Mouse (Mus musculus): ENCODE data around the gene Ift172. TPM values are rescaled to one million over a fixed set of nuclear protein-coding genes. Genes with fewer than 3 reads are reported as not detected.

The Ift172 gene
- total and polyA plus RNA-seq, 3 experiments = 15.3 to 21.8 TPM; not detected in 1

- H3K9me3 ChIP-seq (replicated peaks; ENCODE audit: insufficient read depth, low read length) = no peaks in the 10 kb centered on the region
- peaks cover 0 to 10% of the 10 kb centered on the region in 2 experiments; a peak in 2 of 4 replicates for H3K36me3 ChIP-seq (ENCODE audit: control insufficient read depth in 1 of 2, insufficient read depth in 2 of 2, low read length in 2 of 2)
- H3K4me3 ChIP-seq (ENCODE audit: control insufficient read depth in 1 of 2, insufficient read depth in 1 of 2, low read depth in 2 of 2, low read length in 2 of 2) = no peak overlapping the region
- H3K79me2 ChIP-seq (ENCODE audit: control insufficient read depth, insufficient read depth, low read length, poor library complexity) = no peaks in the 10 kb centered on the region
- H3K27ac ChIP-seq (ENCODE audit: control insufficient read depth, low read depth, low read length) = no peak overlapping the region
- TF ChIP-seq RCOR1 (IDR thresholded peaks at IDR 0.05; ENCODE audit: low read depth, low read length) (no peak), CTCF (IDR thresholded peaks at IDR 0.05 in 2 of 3, conservative IDR thresholded peaks at IDR 0.05 in 1 of 3; ENCODE audit: control insufficient read depth in 1 of 3, insufficient read depth in 1 of 3, low read depth in 2 of 3, low read length in 3 of 3, poor library complexity in 1 of 3, severe bottlenecking in 1 of 3) (peak in 2 of 3 experiments; percentile 8 to 15; a peak in 1 of 6 replicates), MYC (IDR thresholded peaks at IDR 0.05; ENCODE audit: low read depth, low read length) (no peak), KAT2A (conservative IDR thresholded peaks at IDR 0.05; ENCODE audit: low read depth, low read length) (no peak)
- H3K4me1 ChIP-seq (ENCODE audit: control insufficient read depth in 1 of 2, insufficient read depth in 2 of 2, low read length in 2 of 2) = no peaks in the 10 kb centered on the region
- H3K9ac ChIP-seq (ENCODE audit: control insufficient read depth, low read depth, low read length, poor library complexity, severe bottlenecking) = no peak overlapping the region
- no peak for DNase-seq (ENCODE audit: low read depth, low spot score)
- H3K27me3 ChIP-seq (ENCODE audit: control insufficient read depth in 1 of 2, insufficient read depth in 2 of 2, low read length in 2 of 2) = no peaks in the 10 kb centered on the region
Measured at GRCm38 (mm10) chr5:31252795-31253545, 37.9 kb downstream of the Ift172 start.

GRCm38 (mm10) chr5:31252151-31252550 lies 38.8 kb downstream of the Ift172 start:
- Histone ChIP-seq H3K27me3 (ENCODE audit: control insufficient read depth in 1 of 2, insufficient read depth in 2 of 2, low read length in 2 of 2) (no peaks in the 10 kb centered on the region), H3K4me1 (ENCODE audit: control insufficient read depth in 1 of 2, insufficient read depth in 2 of 2, low read length in 2 of 2) (no peaks in the 10 kb centered on the region), H3K4me3 (ENCODE audit: control insufficient read depth in 1 of 2, insufficient read depth in 1 of 2, low read depth in 2 of 2, low read length in 2 of 2) (no peak overlapping the region), H3K27ac (ENCODE audit: control insufficient read depth, low read depth, low read length) (no peak overlapping the region), H3K36me3 (ENCODE audit: control insufficient read depth in 1 of 2, insufficient read depth in 2 of 2, low read length in 2 of 2) (peaks cover 0 to 15% of the 10 kb centered on the region in 2 experiments; a peak in 2 of 4 replicates), H3K79me2 (ENCODE audit: control insufficient read depth, insufficient read depth, low read length, poor library complexity) (no peaks in the 10 kb centered on the region), H3K9ac (ENCODE audit: control insufficient read depth, low read depth, low read length, poor library complexity, severe bottlenecking) (no peak overlapping the region), H3K9me3 (replicated peaks; ENCODE audit: insufficient read depth, low read length) (no peaks in the 10 kb centered on the region)
- TF ChIP-seq MXI1 (IDR thresholded peaks at IDR 0.05; ENCODE audit: low read depth, low read length) (no peak), CHD1 (IDR thresholded peaks at IDR 0.05; ENCODE audit: low read depth, low read length) (no peak), USF2 (IDR thresholded peaks at IDR 0.05; ENCODE audit: borderline replicate concordance in 1 of 2, insufficient read depth in 1 of 2, low read depth in 1 of 2, low read length in 2 of 2) (no peak)
- DNase-seq (ENCODE audit: low read depth, low spot score) = no peak

GRCm38 (mm10) chr5:31251541-31252101 lies 39.3 kb downstream of the Ift172 start, which contains the start of gene Krtcap3:
Krtcap3 (plus strand) TSS chr5:31251691.
- Histone ChIP-seq H3K4me3 (ENCODE audit: control insufficient read depth in 1 of 2, insufficient read depth in 1 of 2, low read depth in 2 of 2, low read length in 2 of 2) (no peak within 1 kb of the TSS), H3K9ac (ENCODE audit: control insufficient read depth, low read depth, low read length, poor library complexity, severe bottlenecking) (no peak within 1 kb of the TSS)
- DNase-seq (ENCODE audit: low read depth, low spot score) = no peak

More at GRCm38 (mm10) chr5:31251541-31252101, 39.3 kb downstream of the Ift172 start, which contains the start of gene Krtcap3:
- Histone ChIP-seq H3K9me3 (replicated peaks; ENCODE audit: insufficient read depth, low read length) (no peaks in the 10 kb centered on the region), H3K36me3 (ENCODE audit: control insufficient read depth in 1 of 2, insufficient read depth in 2 of 2, low read length in 2 of 2) (peaks cover 0 to 15% of the 10 kb centered on the region in 2 experiments; a peak in 2 of 4 replicates), H3K27ac (ENCODE audit: control insufficient read depth, low read depth, low read length) (no peak within 1 kb of the TSS), H3K4me1 (ENCODE audit: control insufficient read depth in 1 of 2, insufficient read depth in 2 of 2, low read length in 2 of 2) (no peaks in the 10 kb centered on the region), H3K27me3 (ENCODE audit: control insufficient read depth in 1 of 2, insufficient read depth in 2 of 2, low read length in 2 of 2) (no peaks in the 10 kb centered on the region), H3K79me2 (ENCODE audit: control insufficient read depth, insufficient read depth, low read length, poor library complexity) (no peaks in the 10 kb centered on the region)
- TF ChIP-seq HCFC1 (IDR thresholded peaks at IDR 0.05; ENCODE audit: low read depth, low read length) (no peak), RCOR1 (IDR thresholded peaks at IDR 0.05; ENCODE audit: low read depth, low read length) (no peak), E2F4 (IDR thresholded peaks at IDR 0.05; ENCODE audit: borderline replicate concordance, low read depth, low read length) (no peak), NELFE (IDR thresholded peaks at IDR 0.05; ENCODE audit: low read depth, low read length) (no peak), ZC3H11A (IDR thresholded peaks at IDR 0.05; ENCODE audit: low read depth, low read length) (no peak), SIN3A (IDR thresholded peaks at IDR 0.05; ENCODE audit: low read length) (no peak), ZNF384 (IDR thresholded peaks at IDR 0.05; ENCODE audit: low read depth, low read length) (no peak), CTCF (IDR thresholded peaks at IDR 0.05 in 2 of 3, conservative IDR thresholded peaks at IDR 0.05 in 1 of 3; ENCODE audit: control insufficient read depth in 1 of 3, insufficient read depth in 1 of 3, low read depth in 2 of 3, low read length in 3 of 3, poor library complexity in 1 of 3, severe bottlenecking in 1 of 3) (no peak), MAX (IDR thresholded peaks at IDR 0.05; ENCODE audit: low read length) (no peak), CHD2 (IDR thresholded peaks at IDR 0.05; ENCODE audit: low read length) (no peak), MXI1 (IDR thresholded peaks at IDR 0.05; ENCODE audit: low read depth, low read length) (no peak), ZKSCAN1 (IDR thresholded peaks at IDR 0.05; ENCODE audit: low read depth, low read length) (no peak), MAFK (IDR thresholded peaks at IDR 0.05; ENCODE audit: borderline replicate concordance, low read depth, low read length) (no peak), TBP (IDR thresholded peaks at IDR 0.05; ENCODE audit: low read depth, low read length) (no peak), ELF1 (IDR thresholded peaks at IDR 0.05; ENCODE audit: low read depth, low read length) (no peak), USF2 (IDR thresholded peaks at IDR 0.05; ENCODE audit: borderline replicate concordance in 1 of 2, insufficient read depth in 1 of 2, low read depth in 1 of 2, low read length in 2 of 2) (no peak)
